Mouse (Mus musculus): Measurements from ENCODE around the gene Abcg8.

The Abcg8 gene

GRCm38 (mm10) chr17:84675951-84676366 lies at the start of gene Abcg8:
TSS of gene Abcg8 (plus strand) at chr17:84676302.
- no peak for DNase-seq (ENCODE audit: low spot score in 2 of 2)

GRCm38 (mm10) chr17:84626857-84627305 lies 49.2 kb upstream of the Abcg8 start:
- DNase-seq (ENCODE audit: low spot score in 2 of 2): no peak

DNA sequence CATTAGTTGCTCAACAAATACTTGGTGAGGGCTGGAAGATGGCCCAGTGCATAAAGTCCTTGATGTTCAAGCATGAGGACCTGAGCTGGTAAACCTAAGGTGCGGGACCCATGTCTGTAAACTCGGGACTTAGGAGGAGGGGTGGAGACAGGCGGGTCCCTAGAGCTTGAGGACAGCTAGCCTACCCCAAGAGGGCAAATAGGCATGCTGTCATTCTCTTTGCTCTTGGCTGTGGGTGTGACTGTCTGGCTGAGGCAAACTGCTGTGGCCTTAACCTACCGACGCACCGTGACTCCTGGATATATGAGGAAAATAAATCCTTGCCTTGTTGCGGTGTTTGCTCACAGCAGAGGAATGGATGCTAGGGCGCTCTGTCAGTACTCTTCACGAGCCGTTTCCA lies 48.4 kb upstream of the Abcg8 start:
- DNase-seq (ENCODE audit: low spot score in 2 of 2): no peak

GRCm38 (mm10) chr17:84628611-84629010 lies 47.5 kb upstream of the Abcg8 start:
- no peak for DNase-seq (ENCODE audit: low spot score in 2 of 2)

- no peak for DNase-seq (ENCODE audit: low spot score in 2 of 2)
These were observed 44.3 kb upstream of the Abcg8 start for GRCm38 (mm10) chr17:84631836-84632235.

- DNase-seq (ENCODE audit: low spot score in 2 of 2): no peak
These were observed 42.7 kb upstream of the Abcg8 start for GRCm38 (mm10) chr17:84633443-84633842.

DNA sequence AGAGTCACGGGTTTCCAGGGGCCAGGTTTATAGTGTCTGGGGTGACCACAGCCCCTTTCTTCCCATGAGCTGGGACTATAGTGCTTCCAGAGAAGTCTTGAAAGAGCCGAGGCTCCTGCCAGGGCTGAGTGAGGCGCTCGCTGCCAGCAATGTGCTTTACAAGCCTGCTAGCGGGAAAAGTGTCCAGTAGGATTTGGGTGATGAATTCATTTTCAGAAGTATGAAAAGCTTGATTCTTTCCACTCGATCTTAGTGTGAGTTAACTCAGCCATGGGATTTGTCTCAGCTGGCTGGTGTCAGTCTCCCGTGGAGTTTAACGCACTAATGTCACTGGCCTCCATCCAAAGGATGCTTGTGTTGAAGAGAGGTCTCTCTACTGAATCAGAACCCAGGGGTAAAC lies 39.8 kb upstream of the Abcg8 start:
- DNase-seq (ENCODE audit: low spot score in 2 of 2): no peak

DNA sequence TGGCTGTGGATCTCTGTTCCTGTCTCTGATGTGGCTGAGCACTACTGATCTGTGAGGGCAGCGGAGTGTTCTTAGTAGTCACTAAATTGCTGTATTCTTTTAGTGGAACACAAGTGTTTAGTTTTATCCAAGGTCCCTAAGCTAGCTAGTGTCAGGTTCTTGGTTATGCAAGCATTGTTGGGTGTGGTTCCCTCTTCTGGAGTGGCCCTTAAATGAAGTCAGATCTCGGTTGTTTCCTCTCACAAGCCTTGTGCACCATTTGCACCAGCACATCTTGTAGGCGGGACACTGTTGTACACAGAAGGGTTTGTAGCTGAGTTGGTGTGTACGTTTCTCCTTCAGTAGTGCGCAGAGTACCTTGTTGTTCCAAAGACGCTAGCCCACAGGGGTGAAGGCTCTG lies 38.1 kb upstream of the Abcg8 start:
- no peak for DNase-seq (ENCODE audit: low spot score in 2 of 2)

DNA sequence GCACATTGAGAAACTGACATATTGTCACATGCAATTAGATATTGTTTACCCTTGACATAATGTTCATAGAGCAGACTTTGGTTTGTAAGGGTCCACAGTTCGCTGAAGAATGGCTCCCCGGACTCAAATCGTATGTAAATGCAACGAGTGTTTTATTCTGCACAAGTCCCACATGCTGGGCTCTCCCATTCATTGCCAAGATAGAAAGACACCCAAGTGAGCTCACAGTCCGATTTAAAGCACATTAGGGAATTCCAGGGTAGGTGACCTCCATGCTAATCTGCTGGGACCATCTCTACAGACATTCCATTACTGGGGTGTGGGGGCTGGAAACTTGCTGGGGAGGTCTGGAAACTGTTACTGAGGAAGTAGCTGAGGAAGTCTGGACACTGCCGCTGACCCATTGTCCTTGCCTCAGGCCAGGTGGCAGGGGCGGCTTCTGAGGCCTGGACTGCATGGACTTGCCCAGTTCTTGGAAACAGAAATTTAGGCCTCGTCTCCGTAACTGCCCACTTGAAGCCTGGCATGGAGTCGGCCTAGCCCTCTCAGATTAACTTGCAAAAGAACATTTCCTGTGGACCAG lies 36.2 kb upstream of the Abcg8 start:
- DNase-seq (ENCODE audit: low spot score in 2 of 2): no peak

DNA sequence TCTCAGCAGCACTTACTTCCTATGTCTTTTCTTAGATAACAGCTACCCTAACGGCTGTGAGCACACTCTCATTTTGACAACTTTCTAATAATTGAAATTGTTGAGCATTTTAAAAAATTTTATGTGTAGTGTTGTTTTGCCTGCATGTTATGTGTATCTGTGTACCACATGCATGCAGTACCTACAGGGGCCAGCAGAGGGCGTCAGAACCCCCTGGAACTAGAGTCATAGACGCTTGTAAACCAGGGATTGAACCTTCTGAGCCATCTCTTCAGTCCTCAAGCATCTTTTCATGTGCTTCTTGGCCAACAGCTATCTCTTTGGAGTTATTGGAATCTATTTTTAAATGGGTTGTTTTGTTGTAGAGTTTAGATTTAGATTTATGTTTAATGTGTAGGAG lies 34.2 kb upstream of the Abcg8 start:
- DNase-seq (ENCODE audit: low spot score in 2 of 2): peak in 1 of 2 experiments; percentile 48

DNA sequence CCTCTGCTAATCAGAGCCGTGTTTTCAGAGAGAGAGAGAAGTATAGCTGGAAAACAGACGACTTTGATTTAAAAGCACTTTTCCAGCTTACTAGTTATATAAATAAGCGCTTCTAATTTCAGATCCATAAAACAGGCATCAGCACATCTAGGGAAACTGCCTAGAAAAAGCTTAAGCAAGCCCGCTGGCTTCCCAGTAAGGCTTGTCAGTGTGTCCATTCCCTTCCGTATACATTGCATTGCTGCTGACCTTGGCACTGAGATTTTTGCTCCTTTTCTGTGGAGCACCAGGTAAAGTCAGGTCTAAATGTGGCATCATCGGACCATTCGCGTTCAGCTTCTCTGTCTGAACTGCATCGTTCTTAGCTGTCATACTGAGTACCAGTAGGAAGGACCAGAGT lies 33.8 kb upstream of the Abcg8 start:
- no peak for DNase-seq (ENCODE audit: low spot score in 2 of 2)

DNA sequence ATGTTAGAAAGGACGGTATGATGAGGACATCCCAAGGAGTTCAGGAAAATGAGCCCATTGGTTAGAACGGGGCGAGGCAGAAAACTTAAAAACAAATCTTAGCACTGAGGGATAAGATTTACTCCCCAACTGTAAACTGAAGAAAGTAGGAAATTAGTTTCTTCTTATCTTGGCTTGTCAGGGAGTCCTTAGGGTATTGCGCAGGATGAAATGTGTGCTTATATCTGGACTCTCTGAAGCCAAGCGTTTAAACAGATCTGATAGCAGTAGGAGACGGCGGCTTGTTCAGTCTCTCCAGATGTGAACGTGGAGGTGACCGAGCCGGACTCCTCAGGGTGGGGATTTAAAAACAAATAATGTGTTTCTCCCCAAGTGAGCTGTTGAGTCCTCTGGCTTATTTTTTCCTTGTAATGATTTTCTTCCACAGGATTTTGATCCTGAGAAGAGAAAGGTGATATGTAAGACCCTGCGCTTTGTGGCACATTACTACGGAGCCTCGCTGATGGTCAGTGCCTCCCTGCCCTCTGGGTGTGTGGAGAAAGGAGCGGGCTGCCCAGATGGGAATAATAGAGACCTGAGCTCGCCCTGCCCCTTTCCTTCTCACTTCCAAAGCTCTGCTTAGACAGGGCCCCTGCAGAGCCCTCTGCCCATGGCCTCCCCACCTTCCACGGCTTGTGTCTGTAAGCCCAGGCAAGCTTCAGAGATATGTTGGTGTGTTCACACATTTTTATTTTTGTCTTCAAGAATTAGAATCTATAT lies 31.6 kb upstream of the Abcg8 start:
- DNase-seq (ENCODE audit: low spot score in 2 of 2): no peak

- no peak for DNase-seq (ENCODE audit: low spot score in 2 of 2)
These were observed 31.0 kb upstream of the Abcg8 start for GRCm38 (mm10) chr17:84645119-84645518.

GRCm38 (mm10) chr17:84645894-84646293 lies 30.2 kb upstream of the Abcg8 start:
- DNase-seq (ENCODE audit: low spot score in 2 of 2): no peak

DNA sequence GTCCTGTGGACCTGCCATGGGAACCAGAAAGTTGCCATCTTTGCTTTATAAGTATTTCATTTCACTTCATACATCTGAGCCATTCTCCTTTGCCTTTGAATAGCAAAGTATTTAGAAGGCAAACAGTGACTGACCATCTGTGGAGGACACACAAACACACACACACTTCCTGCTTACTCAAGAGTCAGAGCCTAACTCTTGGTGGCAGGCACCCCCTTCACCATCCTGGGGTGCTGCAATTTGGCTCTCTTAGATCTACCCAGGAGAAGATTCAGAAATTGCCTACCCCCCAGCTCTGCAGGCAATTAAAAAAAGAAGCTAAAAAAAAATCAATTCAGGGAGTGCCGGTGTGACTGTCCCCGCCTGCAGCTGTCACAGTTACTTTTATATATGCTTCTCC lies 29.6 kb upstream of the Abcg8 start:
- no peak for DNase-seq (ENCODE audit: low spot score in 2 of 2)

DNA sequence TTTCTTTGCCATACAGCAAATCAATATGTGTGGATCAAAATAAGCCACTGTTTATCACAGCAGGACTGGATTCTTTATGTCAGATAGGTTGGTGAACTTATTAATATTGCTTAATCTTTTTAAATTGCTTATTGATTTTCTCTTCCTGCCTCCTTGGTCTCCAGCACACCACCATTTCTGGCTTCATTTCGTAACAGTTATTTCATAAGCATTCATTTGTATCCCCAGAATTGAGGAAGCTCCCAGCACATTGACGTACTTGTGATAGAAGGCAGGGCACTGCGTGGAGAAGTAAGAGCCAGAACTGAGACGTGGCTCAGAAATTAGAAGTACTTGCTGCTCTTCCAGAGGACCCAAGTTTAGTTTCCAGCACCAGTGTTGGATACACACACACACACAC lies 28.5 kb upstream of the Abcg8 start:
- no peak for DNase-seq (ENCODE audit: low spot score in 2 of 2)

GRCm38 (mm10) chr17:84650302-84651017 lies 25.6 kb upstream of the Abcg8 start:
- no peak for DNase-seq (ENCODE audit: low spot score in 2 of 2)

- no peak for DNase-seq (ENCODE audit: low spot score in 2 of 2)
These were observed 22.6 kb upstream of the Abcg8 start for GRCm38 (mm10) chr17:84653544-84653943.

GRCm38 (mm10) chr17:84656205-84656604 lies 19.9 kb upstream of the Abcg8 start:
- DNase-seq (ENCODE audit: low spot score in 2 of 2): no peak

DNA sequence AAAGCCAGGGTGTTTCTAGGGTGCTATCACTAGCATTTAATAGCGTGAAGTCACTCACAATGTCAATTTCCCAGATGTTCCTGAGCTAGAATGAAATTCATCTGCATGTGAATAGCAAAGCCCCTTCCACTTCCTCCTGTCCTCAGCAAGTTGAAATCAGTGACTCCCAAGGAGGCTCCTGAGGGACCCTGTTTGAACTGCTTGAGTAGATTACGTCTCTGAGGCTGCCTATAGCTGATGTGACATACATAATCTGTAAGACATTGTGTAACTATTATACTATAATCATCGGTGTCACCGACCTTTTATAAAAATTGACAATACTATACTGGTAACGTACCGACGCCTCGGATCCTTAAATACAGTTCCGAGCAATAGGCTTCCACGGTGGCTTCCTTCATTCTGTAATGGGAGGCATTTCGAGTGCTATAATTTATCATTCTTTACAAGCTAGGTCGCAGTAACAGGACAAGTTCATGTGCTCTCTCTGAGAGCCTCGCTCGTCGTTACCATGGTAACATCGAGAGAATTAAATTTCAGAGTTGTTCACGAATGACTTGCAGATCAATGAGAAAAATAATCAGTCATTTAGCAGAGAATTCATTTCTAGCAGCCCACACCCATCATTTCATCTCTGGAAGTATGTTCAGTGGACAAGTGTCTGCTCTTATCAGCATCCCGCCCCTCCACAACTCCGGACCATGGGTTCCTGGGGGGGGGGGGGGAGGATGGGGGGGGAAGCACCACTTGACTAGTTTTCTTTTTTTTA lies 19.3 kb upstream of the Abcg8 start:
- no peak for DNase-seq (ENCODE audit: low spot score in 2 of 2)

DNA sequence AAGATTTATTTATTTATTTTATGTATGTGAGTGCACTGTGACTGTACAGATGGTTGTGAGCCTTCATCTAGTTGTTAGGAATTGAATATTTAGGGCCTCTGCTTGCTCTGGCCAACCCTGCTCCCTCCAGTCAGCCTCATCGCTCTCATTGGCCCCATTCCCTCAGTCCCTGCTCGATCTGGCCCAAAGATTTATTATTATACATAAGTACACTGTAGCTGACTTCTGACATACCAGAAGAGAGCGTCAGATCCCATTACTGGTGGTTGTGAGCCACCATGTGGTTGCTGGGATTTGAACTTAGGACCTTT lies 18.7 kb upstream of the Abcg8 start:
- DNase-seq (ENCODE audit: low spot score in 2 of 2): no peak

- no peak for DNase-seq (ENCODE audit: low spot score in 2 of 2)
These were observed 18.3 kb upstream of the Abcg8 start for GRCm38 (mm10) chr17:84657782-84658181.
